Mouse (Mus musculus) urinary bladder, postnatal 36 days (tissue): ENCODE results near the gene Nkx2-3.
A peak's percentile ranks its signal among the peaks of the same experiment; 100 is the strongest.

Experiments used
- DNase-seq, 2 experiments: peaks; one replicate each; pipeline ENCODE4 v3.0.0; 2022; ENCODE audit warnings: low spot score in 2 of 2, mixed read lengths in 1 of 2

Gene Nkx2-3

DNA sequence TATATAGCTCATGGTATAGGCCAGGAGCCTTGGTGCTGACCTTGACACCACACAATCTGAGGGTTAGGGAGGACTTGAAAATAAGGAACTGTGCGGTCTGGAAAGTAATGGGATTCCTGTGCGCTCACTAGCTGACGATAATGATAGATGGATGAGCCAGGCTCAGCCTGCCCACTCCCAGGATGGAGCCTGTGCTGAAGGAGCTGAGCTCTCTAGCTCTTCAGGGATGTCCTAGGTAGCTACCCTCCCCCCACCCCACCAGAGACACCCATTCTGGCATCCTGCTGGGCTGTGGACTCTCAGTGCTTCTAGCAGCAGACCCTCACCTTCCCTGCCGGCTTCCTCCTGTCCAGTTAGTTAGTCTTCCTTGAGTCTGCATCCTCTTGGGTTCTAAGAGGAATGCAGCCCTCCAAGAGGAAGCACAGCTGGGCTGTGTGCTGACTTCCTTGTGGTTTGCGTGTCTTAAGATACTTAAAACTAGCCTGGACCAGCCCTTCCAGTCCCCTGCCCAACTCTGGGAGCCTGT is 6.4 kb downstream of the Nkx2-3 start:
- no peak for DNase-seq

DNA sequence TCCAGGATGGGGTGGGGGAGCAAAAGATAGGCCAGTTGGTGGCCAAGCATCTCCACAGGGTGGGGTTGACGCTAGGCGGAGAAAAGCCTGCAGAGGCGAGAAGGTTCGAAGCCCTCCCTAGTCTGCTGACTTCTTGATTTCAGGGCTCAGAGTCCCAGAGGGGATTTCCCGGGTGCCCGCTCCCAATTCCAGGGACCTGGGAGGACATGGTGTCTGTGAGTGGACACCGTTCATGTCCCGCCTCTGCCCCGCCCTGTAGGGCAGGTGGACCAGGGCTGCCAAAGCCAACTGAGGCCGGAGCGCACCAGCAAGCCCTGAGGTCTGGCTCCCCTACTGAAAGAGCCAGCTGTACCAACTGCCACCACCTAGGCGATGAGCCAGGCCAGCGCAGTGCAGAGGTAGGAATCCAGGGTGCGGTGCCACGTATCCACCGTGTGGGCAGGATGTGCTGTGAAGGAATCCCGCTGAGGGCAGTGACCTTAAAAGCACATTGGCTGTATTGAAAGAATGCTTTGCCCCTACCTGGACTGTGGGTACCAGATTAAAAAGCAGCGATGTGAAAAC is 7.9 kb downstream of the Nkx2-3 start:
- DNase-seq: no peak

DNA sequence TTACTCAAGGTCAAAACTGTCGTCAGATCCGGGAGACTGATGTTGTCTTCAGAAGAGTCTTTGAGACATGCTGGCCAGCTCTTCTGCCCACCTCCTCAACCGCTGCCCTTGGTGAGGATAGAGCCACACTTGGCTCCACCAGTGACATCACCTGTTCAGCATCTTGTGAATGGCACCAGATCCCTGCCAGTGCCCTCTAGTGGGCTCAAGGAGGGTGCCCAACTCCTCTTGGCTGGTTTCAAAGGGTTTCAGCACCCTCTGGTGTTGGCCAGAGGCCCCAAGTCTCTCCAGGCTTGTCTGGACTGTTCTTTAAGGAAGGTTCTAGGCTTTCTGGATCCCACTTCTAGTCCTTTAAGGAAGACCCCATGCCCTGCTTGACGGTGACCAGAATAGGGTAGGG is 11.8 kb downstream of the Nkx2-3 start:
- peak; percentile 55 to 64 for DNase-seq

DNA sequence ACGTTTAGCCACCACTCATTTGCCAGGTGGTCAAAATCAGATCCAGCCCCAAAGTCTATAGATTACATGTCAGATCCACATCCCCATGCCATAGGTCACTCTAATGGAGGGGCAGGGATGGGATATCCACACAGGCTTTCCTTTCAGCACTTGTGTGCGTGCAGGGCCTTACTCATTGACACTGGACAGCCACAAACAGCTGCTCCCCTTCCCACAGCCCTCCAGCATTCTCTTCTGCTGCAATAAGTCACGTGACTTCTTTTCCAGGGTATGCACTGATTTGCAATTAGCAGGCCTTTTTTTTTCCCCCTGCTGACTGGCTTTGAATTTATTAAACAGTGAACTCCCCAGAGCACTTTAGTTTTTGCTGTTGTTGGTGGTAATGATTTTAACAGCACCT is 14.0 kb downstream of the Nkx2-3 start:
- DNase-seq: no peak

DNA sequence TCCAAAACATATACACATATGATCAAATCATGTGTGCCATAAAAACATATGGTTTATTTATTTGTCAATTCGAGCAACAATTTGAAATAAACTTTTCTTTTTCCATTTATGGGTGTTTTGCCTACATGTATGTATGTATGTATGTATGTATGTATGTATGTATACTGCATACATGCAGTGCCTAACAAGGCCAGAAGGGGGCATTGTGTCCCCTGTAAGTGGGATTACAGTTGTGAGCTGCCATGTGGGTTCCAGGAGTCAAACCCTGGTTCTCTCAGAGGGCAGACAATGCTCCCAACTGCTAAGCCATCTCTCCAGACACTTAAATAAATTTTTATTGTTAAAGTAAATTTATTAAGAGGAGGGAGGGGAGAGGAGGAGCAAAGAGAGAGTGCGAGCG is 15.2 kb downstream of the Nkx2-3 start:
- no peak for DNase-seq

DNA sequence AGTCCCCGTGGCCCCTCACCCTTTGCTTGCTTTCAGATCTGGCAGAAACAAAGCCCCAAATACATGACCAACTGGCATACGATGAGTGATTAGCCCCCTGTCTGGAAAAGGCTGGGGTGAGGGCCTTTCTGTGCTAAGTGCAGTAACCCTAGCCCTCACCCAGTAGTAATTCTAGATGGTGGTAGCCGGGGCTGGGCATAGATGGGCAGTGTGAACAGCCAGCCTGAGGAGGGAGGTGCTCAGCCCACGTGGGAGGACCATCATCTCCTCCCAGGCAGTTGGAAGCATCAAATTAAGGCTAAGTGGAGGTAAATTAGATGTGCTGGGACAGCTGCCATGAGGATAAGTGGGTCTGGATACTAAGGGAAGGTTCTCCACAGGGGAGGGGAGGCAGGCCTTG is 17.0 kb downstream of the Nkx2-3 start:
- no peak for DNase-seq

DNA sequence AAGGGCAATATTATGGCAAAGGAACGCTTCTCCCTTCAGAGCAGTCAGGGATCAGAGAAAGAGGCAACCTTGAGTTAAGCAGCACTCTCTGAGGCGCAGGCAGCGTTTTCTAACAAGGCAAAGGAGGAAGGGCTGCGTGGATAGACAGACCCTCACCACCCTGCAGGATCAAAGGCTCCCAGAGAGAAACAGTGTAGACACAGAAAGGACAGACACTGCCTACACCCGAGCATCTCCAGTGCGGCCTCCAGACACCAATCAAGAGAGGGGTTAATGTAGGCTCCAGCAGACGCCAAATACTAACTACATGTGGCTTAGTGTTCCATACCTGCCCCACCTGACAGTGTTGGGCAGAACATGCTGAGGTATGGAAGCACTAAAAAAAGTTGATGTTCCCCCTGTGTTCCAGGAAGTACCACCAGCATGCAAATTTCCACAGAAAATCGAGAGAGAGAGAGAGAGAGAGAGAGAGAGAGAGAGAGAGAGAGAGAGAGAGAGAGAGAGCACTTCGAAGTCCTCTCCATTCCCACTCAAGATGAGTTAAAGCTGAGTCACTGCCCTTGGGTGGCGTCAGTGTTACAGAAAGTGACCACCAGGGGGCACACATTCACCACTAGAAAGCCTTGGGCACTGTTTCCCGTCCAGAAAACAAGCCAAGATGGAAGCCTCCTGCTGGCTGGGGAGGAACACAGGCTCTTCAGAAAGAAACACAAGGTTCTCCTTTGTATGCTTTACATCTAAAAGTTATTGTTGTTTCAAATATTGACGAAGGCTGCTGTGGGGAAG is 18.5 kb downstream of the Nkx2-3 start:
- DNase-seq: peak; percentile 82 to 87

DNA sequence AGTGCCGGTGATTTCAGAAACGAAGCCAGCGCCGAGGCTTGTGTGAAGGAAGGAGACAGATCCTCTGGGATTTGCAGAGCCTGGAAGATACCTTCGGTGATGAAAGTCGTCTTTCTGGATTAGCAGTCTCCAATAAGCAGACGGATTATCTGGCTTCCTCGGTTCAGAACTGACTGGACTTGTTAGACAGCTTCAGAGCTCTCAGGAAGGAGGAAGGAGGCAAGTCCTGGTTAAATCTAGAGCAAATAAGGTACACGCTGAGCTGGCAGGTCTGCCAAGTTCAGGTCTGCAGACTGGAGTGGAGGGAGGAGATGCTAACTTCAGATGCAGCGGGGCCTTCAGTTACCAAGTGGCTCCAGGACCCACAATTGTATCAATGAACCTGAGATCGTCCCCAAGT is 29.7 kb downstream of the Nkx2-3 start:
- DNase-seq: peak; percentile 41 to 58

DNA sequence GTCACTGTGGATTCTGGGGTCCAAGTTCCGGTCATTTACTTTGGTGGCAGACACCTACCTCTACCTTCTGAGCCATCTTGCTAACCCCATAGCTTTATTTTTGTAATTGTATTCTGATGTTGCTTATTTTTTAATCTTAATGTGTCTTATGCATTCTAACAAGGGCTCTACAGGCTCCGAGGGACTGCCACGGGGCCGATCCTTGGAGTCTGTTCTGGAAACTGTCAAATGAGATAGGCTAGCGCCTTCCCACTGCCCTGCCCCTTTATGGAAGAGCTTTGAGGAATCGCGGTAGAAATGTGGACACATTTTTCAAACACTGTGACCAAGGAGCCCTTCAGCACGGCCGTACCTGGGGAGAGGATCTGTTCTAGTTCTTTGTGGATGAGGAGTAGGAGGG is 30.7 kb downstream of the Nkx2-3 start:
- no peak for DNase-seq

DNA sequence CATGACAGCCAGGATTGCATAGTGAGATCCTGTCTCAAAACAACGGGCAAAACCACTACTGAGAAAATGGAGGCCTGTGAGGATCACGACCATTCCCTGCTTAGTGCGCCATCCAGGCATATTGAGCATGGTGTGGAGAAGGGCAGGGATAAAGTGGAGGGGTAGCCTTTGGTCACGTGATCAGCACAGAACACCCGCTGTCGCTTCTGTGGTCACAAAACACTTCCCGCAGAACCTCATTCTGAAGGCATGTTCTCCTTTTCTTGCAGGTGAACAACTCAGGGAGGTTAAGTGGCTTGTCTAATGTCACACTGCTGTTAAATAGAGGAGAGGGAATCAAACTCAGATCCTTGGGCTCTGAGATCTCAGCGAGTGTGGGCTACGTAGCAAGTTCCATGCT is 33.4 kb downstream of the Nkx2-3 start:
- no peak for DNase-seq

DNA sequence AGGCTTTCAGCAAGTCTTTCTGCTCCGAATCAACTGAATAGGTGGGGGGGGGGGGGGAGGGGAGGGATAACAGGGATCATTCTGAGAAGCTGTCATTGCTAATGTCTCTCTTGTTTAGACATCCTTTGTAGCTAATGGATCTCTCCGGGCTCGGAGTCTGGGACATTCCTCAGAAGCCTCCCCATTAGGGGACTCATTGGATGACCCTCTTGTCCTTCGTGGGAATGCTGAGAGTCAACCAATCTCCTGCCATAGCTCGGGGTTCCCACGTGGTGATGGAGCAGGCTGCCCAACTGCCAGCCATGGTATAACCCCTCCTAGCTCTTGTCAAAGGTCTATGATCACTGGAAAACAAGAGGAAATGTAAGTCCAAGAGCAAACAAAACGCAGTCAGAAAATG is 34.7 kb downstream of the Nkx2-3 start:
- DNase-seq: no peak

DNA sequence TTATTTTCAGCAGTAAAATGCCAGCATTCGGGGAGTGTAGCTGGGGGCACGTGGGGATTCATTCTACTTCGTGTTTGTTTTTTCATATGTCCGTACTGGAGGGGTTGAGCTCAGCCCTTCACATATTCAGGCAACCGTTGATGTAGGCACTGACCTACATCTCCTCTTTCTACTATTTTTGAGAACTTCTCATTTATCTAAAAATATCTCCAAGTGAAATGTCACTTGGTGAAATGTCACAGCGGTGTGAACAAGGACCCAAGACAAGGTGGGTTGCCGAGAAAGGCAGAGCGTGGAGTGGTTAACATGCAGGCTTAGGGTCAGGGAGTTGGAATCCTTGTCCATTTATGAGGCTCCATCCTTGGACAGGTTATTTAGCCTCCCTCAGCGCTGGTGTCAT is 35.1 kb downstream of the Nkx2-3 start:
- DNase-seq: no peak

DNA sequence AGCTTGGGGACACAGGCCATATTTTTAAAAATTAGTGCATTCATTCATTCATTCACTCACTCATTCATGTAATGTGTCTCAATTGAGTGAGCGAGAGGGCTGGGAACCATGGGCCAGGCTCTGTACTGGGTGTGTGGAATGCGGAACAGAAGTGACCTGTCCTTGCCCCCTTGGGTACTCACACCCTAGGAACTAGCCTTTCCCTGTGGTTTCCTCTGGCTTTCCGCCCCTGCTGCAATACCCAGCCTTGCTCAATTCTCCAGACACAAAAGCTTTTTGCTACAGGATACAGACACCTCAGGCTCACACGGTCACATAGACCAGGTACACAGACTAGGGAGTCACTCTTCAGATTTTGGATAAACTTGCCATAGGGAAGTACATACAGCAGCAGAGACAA is 36.2 kb downstream of the Nkx2-3 start:
- no peak for DNase-seq

DNA sequence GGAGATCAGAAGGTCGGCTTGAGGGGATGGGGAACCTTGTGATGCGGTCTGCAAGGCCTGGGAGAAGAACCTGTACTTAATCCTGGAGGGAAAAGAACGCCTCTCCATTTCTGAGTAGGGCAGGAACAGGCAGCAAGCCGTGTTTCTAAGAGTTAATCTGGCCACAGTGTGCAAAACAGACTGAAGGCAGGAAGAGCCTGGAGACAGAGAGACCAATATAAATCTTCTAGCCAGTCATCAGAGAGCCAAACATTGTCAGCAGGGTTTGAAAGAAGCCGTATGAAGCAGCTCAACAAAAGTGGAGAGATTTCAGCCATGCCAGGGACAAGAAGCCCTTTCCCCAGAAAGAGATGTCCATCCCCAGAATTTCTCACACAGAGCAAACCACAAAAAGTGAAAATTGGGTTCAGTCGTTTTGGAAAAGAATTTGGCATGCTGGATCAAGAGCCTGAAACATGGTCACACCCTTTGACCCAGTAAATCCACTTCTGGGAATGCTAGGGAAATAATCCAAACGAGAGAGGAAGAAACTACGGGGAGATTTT is 39.2 kb downstream of the Nkx2-3 start:
- no peak for DNase-seq

DNA sequence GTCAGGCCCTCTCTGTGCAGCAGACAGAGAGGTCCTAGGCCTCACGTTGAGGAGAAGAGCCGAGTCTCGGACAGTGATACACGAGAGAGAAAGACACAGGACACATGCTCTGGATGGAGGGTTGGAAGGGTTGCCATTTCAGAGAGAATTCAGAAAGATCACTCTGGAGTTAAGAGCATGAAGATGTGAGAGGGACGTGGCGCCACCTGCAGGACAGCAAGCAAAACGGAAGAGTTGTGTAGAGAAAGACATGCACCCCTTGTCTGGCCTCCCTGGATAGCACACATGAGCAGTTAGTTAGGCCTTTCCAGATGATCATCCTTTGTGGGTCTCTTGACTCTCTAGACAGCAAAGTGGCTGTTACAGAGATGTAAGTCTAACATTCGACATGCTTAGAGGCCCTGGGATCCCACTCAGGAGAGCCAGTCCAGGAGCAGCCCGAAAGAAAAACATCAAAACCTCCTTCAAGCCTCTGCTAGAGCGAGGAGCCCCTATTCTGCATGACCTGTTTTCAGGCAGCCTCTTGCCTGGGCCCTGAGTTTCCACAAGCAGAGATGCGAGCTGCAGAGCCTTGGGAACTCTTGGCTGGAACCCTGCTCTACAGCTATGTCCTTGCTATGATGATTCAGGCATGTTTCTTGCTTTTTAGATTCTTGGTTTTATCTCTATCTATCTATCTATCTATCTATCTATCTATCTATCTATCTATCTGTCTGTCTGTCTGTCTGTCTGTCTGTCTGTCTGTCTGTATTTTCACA is 43.8 kb downstream of the Nkx2-3 start:
- DNase-seq: peak; percentile 64 to 75

DNA sequence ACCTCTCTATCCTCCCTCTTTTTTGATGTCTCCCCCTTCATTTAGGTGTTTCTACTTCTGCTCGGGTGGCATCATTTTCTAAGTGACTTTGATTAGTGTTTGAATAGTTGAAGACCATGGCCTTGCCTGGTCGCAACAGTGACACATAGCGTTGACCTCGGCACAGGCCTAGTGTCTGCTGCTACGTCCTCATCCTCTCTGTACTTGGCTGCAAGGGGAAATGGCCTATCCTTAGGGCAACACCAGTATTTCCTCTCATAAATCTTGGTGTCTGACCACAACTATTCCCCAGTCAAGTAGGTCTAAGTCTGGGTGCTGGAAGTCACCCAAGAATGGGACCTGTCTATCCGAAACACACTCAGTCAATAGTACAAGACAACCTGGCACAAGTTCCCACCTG is 47.5 kb downstream of the Nkx2-3 start:
- no peak for DNase-seq

DNA sequence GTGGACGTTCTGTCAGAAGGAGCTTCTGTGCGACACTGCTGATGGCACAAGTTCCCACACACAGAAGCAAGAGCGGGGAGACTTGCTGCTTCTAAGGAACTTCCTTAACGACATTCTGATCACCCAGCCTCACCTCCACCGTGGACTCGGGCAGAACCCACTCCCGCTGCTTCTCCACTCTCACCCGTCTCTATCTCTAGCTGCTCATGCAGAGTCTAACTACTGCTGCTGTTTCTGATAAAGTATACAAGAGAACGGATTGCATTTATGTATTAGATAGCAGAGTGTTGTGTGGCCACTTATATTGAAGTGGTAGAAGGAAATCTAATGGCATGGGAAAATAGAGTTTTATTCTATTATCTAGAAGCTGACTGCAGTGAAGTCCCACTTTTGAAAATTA is 48.6 kb downstream of the Nkx2-3 start:
- no peak for DNase-seq

DNA sequence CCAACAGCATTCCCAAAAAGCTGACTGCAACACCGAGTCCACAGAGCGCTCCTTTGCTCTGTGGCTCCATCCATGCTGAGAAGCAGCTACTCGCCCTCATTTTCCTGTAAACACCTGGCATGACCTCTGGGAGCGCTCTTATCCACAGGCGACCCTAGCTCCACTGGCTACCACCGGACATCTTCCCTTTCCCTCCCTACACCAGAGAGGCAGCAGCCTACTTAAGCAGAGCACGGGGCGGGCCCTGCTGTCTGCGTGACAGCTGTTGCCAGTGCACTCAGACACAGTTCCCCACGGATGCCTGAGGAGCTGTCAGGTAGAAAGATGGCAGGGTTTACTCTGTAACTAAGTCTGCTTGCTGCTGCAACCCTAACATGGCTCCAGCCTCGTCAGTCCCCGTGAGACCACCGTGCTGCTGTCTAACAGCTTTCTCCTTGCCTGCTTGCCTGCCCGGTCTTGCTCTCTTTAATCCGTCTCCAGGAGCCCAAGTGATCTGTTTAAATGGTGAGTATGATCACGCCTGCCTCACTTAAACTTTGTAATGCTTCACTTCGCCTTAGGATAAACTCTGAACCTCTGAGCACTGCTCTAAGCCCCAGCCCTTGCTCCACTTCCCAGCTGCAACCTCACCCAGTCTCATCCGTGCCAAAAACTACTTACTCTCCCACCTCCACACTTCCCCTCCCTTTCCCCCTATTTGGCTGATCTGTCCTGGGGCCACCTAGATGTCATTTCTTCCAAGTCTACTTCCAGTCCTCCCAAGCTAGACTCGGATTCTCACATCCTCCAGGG is 50.2 kb downstream of the Nkx2-3 start:
- DNase-seq: no peak

DNA sequence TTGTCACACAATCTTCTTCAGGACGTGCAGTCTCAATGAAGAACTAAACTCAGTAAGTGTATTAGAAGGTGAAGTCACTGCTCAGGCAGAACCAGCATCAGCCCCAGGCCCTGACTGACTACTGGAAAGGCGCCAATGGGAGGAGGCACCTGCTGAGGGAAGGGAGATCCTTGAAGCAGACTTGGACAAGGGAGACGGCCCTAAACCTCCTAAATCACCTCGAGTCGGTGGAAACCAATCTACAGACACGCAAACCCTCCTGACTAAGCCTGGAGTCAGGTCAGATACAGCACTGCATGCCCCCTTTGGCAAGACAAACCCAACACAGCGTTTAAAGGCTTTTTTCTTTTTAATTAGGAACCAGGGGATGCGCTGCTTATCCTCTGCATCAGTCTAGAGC is 51.3 kb downstream of the Nkx2-3 start:
- DNase-seq: no peak
